Mouse (Mus musculus) liver, embryonic 14.5 days (tissue): ENCODE data around the gene Lmx1b.

Source experiments
- CTCF ChIP-seq: IDR thresholded peaks from 2 replicates; pipeline ENCODE4 v1.5.1; 2016; ENCODE audit warnings: antibody characterized with exemption, low read depth, control low read depth
- EP300 ChIP-seq: IDR thresholded peaks from 2 replicates; pipeline ENCODE4 v1.6.1; 2016; ENCODE audit warnings: antibody characterized with exemption, low read depth

DNA sequence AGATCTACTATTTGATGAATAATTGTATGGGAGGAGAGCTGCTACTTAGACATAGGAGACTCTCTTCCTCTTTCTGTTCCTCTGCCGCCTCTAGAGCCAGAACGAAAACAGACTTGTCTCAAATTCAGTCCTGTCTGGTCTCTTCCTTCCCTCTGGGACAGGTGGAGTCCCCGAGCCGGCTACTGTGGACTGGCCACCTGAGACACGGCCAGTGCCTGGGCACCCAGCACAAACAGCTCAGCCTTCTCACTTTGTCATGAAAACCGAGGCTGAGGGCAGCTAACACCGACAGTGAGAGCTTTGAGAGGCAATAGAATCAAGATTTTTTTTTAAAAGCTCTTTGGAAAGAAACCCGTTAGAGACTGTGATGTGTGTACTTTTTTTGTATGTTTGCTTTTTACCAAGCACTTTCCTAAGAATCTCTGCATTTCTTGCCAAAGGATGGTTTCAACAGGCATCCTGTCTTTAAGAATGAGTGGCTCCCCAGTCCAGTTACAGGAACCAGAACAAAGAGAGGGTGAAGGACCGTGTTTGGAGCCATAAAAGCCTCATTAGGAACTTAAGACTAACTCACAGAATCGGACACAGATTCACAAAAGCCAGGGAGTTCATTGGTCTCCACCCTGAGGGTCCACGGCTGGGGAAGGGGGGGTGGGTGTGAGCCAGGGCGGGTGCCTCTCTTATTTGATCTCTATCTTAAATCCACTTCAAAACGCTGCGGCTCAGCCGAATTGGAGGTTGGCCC is 5.4 kb upstream of the Lmx1b start:
- no peak for TF ChIP-seq CTCF
- no peak for TF ChIP-seq EP300
